Mouse (Mus musculus): ENCODE results near the gene Mtus2. TPM values are rescaled to one million over a fixed set of nuclear protein-coding genes. Genes with fewer than 3 reads are reported as not detected.
A peak's percentile ranks its signal among the peaks of the same experiment; 100 is the strongest.

Gene Mtus2
- total RNA-seq (2021): 10 to 100 TPM; 38.4 to 42.0 TPM
- long read RNA-seq, experiment 1, full-length matches to known transcripts: 24 of 56 reads
- long read RNA-seq, experiment 1, partial matches to known transcripts: 10 of 56 reads
- long read RNA-seq, experiment 1, other reads (novel, unspliced or antisense): 22 of 56 reads
- long read RNA-seq, experiment 2, full-length matches to known transcripts: 13 of 43 reads
- long read RNA-seq, experiment 2, partial matches to known transcripts: 6 of 43 reads
- long read RNA-seq, experiment 2, other reads (novel, unspliced or antisense): 24 of 43 reads

DNA sequence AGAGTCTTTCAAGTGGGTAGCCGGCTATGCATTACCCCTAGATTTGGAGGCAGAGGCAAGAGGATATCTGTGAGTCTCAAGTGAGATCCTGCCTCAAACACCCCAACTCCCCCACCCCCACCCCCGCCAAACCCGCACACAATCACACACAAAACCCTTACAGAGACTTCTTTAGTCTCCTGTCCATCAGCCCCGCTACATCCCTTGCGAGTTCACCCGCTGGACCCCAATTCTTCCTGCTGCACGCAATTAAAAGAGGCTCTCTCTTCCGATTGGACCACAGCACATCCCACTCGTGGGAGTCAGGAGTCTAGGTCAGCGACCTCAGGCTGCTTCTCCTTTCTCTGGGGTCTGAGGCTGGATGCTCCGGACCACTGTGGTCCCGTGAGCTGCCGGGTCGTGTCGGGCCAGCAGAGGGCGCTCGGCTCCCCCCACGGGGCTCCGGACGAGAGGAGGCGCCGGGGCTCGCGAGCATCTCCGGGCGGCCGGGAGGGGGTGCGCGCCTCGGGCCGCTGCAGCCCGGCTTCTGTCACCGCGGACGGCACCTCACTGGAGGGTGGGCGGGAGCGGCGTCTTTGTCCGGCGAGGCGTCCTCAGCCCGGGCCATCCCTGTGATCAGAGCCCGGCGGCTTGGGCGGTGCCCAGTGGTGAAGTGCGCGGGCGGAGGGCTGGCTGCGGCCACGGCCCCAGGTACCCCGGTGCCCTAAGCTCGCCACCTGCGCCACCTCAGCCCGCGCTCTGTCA is at the start of gene Mtus2:
TSS of gene Mtus2 (plus strand) at position 500 of the 744 bp plus-strand sequence.
- peak within 1 kb of the TSS; percentile 96 for H3K27ac ChIP-seq

DNA sequence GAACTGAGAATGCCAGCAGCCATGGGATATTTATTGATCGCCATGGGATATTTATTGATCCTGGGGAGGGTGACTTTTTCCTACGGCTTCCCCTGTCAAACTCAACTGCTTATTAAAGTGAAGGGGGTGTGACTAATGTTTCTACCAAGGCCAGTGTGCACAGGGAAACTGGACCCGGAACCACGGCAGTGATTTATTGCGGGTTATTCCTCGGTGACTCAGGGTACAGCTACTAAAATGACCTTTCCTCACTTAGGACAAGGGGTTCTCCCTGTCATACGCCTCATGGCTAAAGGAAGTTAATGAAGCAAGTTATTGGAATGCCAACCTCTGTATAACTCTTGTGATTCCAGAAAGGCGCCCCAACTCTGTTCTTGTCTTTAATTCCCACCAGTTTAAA is 49.3 kb upstream of the Mtus2 start:
- no peak for TF ChIP-seq CTCF (IDR thresholded peaks at IDR 0.05)
- H3K27ac ChIP-seq: no peak overlapping the region
- DNase-seq (ENCODE audit: extremely low spot score in 1 of 2, low spot score in 2 of 2): no peak
- intact Hi-C loops (cut with DNase I): no loop called here
- no peak overlapping the region for H3K4me3 ChIP-seq

More for the DNA sequence above, at the start of gene Mtus2:
- intact Hi-C loops (cut with DNase I): loop anchor here (1.0 kb wide), 3 partner anchors 133 to 282 kb away; no protein-coding TSS in a partner anchor
- peak within 1 kb of the TSS; percentile 66 for H3K4me3 ChIP-seq
- TF ChIP-seq CTCF (IDR thresholded peaks at IDR 0.05): peak; percentile 97
- peak; percentile 88 to 94 for DNase-seq (ENCODE audit: extremely low spot score in 1 of 2, low spot score in 2 of 2)

DNA sequence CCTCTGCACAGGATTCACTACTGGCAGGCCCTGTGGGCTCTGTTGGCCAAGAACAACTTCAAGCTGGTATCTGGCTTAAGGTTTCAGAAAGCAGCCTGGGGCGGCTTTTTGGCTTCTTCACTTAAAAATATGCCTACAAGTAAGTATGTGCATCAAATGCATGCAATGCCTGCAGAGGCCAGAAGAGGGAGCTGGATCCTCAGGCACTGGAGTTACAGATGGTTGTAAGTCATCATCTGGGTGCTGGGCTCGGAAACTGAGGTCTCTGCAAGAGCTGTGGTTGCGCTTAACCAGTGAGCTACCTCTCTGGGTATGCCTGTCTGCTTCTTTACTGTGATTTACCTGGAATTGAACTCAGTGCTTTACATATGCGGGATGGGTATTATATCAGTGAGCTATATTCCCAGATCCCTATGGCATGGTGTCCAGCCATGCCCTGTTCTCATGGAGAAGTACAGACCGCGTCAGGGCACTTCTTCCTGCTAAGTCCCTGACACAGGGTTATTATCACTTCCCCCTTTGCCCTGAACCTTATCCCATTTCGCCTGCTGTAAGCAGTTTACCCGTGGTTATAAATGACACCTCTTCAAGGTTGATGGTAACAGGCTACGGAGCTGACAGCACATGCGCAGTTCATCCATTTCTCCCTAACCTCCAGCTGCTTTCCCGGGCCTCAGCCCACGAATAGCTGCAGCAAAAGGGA is 46.2 kb upstream of the Mtus2 start:
- no peak for DNase-seq (ENCODE audit: extremely low spot score in 1 of 2, low spot score in 2 of 2)
- intact Hi-C loops (cut with DNase I): no loop called here
- Histone ChIP-seq H3K4me3 (no peak overlapping the region), H3K27ac (no peak overlapping the region)
- TF ChIP-seq CTCF (IDR thresholded peaks at IDR 0.05): peak; percentile 15; the same call in 1 of the 2 replicates

DNA sequence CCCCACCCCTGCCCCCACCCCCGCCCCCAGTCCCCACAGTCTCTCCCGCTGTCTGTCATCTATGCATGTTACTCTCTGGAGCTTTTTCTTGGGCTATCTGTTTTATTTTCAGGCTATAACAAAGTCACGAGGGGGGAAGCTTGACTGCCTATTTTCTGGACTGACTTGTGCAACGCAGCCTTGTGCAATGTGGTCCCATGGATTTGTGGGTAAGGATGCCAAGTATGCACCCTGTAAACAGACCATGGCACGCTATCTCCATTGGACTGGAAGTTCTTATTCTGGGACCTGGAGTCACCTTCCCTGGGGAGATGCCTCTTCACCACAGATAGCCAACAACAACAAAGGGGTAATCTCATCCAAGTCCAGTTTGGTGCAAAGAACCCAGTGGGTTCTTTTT is 45.4 kb upstream of the Mtus2 start:
- intact Hi-C loops (cut with DNase I): no loop called here
- TF ChIP-seq CTCF (IDR thresholded peaks at IDR 0.05): no peak
- H3K27ac ChIP-seq: no peak overlapping the region
- no peak overlapping the region for H3K4me3 ChIP-seq
- DNase-seq (ENCODE audit: extremely low spot score in 1 of 2, low spot score in 2 of 2): no peak

DNA sequence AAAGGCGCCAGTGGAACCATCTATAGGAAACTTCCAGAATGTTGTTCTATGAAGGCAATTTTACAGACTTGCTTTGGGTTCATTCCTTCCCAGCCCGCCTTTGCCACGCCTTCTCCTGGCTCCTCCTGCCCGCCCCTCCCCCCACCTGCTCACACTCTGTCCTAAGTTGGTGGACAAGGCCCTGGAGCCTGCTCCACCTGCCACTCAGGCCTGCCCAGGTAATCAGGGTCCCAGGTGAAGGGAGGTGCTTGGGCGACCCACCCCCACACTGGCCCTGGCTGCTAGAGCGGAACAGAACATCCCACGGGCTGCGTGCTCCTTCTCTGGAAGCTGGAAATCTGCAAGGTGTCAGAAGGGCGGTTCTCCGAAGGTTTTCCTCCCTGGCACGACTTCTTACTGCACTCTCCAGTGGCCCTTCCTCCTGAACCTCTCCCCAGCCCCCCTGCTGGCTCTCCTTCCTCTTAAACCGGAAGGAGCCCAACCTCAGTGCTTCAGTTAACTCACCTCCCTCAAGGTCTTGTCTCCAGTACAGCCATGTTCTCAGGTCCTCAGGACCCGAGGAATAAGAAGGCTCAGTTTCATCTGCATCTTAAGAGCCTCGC is 43.8 kb upstream of the Mtus2 start:
- intact Hi-C loops (cut with DNase I): no loop called here
- TF ChIP-seq CTCF (IDR thresholded peaks at IDR 0.05): no peak
- Histone ChIP-seq H3K27ac (no peak overlapping the region), H3K4me3 (no peak overlapping the region)
- no peak for DNase-seq (ENCODE audit: extremely low spot score in 1 of 2, low spot score in 2 of 2)

DNA sequence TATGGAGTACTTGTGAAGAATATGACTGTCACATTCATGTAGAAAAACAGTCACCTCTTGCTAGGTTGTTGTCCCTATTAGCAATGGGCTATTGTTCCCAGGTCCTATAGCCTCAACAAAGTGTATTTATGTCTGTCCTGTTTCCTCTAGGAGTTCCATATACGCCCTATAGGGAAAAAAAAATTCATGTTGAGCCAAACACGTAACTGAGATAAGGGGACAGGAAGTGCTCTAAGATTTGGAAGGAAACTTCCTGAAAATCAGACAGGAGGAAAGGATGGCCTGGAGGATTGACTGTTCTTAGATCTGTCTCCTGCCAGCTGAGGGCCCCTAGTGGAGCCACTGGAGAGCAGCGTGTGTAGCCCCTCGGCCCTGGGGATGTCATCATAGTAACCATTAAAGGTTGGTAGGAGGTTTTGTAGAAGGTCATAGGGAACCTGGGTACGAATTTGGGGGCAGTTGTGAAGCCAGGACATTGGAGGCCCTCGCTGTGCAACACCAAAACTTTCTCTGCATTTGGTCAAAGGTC is 42.0 kb upstream of the Mtus2 start:
- peak; percentile 30 for TF ChIP-seq CTCF (IDR thresholded peaks at IDR 0.05)
- Histone ChIP-seq H3K4me3 (no peak overlapping the region), H3K27ac (no peak overlapping the region)
- no peak for DNase-seq (ENCODE audit: extremely low spot score in 1 of 2, low spot score in 2 of 2)
- intact Hi-C loops (cut with DNase I): no loop called here

DNA sequence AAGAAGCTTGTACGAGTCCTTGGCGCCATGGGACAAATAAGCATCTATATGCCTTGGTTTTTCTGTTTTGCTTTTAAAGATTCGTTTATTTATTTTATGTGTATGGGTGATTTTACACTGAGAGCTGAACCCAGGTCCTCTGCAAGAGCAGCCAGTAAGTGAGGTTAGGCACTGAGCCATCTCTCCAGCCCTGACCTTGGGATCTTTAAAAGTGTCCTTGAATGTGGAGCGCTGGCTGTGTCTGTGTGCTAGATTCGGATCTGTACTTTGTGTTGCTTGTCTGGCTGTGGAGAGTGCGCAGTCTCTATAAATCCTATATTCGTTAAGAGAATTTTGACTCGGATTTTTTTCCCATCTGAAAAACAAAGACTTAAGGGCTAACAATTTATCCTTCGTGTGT is 40.9 kb upstream of the Mtus2 start:
- no peak for TF ChIP-seq CTCF (IDR thresholded peaks at IDR 0.05)
- no peak for DNase-seq (ENCODE audit: extremely low spot score in 1 of 2, low spot score in 2 of 2)
- intact Hi-C loops (cut with DNase I): no loop called here
- no peak overlapping the region for H3K27ac ChIP-seq
- no peak overlapping the region for H3K4me3 ChIP-seq

DNA sequence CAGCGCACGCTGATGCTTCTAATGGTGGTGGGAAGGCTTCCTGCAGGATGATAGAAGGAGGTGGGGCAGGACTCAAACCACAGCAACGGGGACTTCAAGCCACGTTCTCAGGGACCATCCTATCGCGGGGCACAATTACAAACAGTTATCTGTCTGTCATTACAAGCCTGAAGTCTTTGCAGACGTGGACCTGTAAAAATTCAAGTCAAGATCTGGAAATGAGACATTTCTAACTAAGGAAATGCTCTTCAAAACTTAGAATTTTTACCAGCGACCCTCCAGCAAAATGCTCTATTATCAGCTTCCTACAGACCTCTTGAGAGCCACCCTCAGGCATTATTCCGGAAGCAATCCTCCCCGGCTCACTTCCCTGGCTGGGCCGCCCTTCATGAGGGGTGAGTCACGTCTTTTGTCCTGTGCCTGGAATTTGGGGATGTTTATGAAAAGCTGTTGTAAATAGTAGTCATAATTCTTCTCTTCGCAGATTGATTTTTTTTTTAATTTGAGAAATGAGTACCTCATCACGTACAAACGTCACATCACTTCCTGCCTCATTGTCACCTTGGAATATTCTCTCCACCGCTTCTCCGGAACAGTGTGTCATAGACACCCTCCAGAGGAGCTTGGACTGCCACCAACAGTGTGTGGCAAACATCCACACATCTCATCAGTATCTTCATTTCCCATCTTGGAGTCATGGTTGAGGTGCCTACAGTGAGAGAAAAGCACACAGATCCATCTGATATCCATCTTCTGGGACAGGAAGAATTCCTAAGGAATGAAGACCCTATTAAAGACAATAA is 38.9 kb upstream of the Mtus2 start:
- no peak for TF ChIP-seq CTCF (IDR thresholded peaks at IDR 0.05)
- no peak overlapping the region for H3K4me3 ChIP-seq
- no peak for DNase-seq (ENCODE audit: extremely low spot score in 1 of 2, low spot score in 2 of 2)
- H3K27ac ChIP-seq: peak overlapping the region; percentile 44; the same call in 1 of the 2 replicates
- intact Hi-C loops (cut with DNase I): no loop called here

DNA sequence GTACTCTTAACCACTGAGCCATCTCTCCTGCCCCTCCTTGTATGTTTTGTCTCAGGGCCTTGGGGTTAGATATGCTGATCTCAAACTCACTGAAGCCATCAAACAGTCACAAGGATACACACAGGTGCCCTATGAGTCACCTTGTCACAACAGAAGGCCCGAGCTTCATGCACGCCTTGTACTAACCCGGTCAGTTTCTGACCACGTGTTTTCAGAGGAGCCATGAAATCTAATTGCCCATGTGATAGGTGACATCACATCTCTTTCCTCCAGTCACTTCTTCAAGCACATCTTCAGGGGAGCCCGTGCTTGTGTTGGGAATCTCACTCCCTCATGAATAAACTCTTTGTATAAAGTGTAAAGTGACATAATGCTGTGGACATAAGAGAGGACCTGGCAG is 32.5 kb upstream of the Mtus2 start:
- Histone ChIP-seq H3K27ac (no peak overlapping the region), H3K4me3 (no peak overlapping the region)
- intact Hi-C loops (cut with DNase I): no loop called here
- no peak for DNase-seq (ENCODE audit: extremely low spot score in 1 of 2, low spot score in 2 of 2)
- no peak for TF ChIP-seq CTCF (IDR thresholded peaks at IDR 0.05)

DNA sequence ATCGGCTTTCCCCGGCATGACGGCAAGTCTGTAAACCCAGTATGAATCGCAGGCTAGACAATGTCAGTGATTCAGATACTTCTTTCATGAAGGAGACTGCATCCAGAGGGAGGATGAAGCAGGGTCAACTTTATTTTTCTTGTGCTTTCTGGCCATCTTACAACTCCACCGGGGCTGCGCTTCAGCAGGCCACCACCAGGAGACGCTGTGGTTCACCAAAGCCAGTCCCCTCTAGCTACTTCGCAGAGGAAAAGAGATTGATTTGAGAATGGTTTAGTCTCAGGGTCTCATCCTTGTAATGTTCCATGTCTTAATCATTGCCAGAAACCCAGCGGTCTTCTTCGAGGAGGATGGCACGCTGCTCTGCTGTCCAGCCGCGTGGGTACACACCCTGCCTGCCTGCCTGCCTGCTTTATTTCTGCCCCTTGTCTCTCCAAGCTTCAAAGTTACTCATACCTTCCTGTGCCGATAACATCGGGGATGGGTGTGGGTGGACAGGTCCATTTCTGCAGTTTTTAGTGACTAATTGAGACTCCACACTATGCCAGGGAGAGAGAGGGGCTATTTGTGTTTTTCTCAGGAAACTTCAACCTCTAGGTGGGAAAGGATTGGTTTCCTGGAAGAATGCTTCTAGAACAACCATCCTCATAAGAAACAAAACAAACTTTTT is 31.1 kb upstream of the Mtus2 start:
- TF ChIP-seq CTCF (IDR thresholded peaks at IDR 0.05): peak; percentile 65
- Histone ChIP-seq H3K27ac (no peak overlapping the region), H3K4me3 (no peak overlapping the region)
- no peak for DNase-seq (ENCODE audit: extremely low spot score in 1 of 2, low spot score in 2 of 2)
- intact Hi-C loops (cut with DNase I): no loop called here
